Mouse (Mus musculus): ENCODE results near the gene Tmem245.

DNA sequence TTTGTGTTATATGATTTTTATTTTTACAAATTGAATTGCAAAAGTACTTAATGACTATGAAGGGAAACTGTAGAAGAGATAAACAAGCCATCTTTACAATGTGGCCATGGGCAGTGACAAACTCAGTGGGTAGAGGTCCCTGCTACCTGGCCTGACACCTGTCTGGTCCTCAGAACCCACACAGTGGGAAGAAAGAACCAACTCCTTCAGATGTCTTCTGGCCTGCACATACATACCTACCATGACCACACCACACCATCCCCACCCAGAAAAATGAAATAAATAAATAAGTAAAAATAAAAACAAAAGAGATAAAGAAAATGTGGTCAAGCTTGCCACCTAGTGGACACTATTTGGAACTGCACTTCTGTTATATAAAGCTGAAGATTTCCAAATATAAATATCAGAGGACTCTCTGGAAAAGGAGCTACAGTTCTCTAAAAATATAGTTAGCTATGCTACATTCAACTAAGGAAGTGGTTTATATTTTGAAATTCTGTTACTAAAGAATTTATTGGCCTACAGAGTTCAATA is 127.2 kb downstream of the Tmem245 start:
- TF ChIP-seq CTCF (IDR thresholded peaks at IDR 0.05) (peak; percentile 68), EP300 (IDR thresholded peaks at IDR 0.05) (no peak)

Data from lung, postnatal 0 days (tissue).